Mouse (Mus musculus): ENCODE measurements around the gene Csde1.

The Csde1 gene

DNA sequence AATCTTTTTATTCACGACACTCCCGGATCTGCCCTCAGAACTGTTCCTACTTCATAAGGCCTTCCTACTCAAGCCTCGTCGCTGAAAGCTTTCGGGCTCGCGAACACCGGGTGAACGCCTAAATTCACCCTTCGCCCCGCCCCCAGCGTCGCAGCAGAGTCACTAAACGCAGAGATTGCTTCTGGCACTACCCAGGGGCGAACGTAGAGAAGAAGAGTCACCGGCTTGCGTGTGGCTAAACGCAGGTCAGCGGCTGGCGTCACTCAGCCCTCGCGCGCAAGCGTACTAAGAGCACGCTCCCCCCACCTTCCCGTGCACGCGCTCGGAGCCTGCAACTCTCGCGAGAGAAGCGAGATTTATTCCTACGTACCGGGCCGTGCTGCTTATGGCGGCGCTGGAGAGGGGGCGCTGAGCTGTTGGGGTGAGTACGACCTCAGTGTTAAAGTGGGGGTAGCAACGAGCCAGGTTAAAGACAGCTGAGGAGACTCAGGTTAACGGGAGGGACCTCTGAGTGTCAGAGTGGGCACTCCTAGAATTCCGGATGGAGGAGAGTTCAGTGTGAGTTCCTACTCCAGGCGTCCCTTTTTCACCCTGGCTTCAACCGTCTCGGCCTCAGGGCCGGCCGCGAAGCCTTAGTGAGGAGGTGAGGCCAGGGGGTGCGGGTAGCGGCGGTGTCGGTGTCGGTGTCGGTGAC is at the start of gene Csde1:
Gene Csde1, plus strand, starts transcription at position 178 of the 694 bp plus-strand sequence.
- DNase-seq: peak; percentile 95

DNA sequence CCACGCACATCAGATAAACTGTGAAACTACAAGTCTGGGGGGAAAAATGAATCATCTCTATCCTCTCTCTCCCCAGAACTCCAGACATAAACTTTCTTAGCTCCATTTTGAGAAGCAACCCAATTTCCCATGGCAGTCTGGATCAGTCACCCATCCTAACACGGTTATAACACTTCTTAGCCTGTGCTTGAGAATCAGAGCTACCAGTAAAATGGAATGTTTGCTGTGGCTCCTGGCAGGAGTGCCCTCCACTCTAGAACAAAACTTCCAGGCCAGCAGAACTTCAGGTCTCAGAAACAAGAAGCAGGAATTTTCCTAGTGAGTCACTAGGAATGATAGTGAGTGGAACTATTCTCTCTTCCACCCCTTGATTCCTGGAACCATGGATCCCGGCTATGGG is 49.7 kb upstream of the Csde1 start:
- DNase-seq: no peak

DNA sequence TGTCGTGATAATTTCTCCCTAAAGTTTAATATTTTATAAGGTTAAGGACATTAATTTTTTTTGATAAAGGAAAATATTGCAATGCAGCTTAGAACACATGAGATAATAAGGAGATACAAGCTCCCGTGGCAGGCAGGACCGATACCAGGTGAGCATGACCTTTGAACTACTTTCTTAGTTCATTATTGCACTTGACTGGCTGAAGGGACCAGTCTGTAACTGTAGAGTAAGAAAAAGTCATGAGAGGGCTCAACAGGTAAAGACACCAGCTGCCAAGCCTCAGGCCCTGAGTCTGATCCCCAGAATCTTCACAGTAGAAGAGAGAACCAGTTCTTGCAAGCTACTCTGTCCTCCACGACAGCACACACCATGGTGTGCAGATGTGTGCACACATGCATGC is 43.3 kb upstream of the Csde1 start:
- DNase-seq: no peak

DNA sequence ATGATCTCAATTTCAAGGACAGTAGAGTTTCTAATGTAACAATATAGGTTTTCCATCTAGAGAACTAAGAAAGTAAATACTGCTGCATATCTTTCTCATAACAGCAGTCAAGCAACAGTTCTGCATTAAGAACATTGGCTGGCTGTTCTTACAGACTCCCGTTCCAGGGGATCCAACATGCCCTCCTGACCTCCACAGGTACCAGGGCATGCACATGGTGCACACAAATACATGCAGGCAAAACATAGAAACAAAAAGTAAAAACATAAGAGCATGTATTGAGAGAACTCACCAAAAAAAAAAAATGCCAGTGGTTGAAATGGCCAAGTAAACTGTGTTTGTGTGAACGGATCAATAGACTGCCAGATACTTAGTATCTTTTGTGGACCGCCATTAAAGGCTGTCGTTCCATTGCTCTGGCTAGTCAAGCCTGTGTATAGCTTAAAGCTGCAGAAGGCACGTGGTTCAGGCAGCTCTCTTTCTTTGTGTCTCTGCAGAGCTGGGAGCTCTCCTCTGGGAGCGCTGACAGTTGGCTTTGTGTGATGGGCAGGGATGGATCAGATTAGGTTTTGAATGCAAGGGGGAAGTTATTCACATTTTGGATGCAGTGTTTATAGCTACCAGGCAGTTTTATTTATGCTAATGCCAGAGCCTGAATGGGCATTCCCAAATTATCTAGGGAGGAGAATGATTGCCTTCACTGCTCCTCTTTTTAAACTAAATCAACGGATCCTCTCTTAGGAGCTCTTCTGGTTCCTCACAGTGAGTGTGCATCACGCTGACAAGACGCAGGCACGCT is 40.5 kb upstream of the Csde1 start:
- no peak for DNase-seq

DNA sequence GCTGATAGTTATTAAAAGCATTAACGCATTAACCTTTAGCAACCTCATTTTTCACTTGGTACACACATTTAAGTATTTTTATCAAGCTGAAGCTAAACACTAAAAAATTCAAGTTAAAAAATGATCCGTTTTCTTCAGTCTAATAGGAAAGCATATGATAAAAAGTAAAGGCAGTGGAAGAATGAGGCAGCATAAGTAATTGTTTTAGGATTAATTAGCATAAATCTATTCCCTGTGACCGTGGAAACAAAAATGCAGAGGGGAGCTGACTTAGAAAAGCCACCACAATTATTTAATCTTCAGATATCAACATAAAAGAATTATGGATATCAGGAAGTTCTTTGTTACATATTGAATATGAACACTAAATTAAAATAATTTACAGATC is 39.9 kb upstream of the Csde1 start:
- DNase-seq: no peak

DNA sequence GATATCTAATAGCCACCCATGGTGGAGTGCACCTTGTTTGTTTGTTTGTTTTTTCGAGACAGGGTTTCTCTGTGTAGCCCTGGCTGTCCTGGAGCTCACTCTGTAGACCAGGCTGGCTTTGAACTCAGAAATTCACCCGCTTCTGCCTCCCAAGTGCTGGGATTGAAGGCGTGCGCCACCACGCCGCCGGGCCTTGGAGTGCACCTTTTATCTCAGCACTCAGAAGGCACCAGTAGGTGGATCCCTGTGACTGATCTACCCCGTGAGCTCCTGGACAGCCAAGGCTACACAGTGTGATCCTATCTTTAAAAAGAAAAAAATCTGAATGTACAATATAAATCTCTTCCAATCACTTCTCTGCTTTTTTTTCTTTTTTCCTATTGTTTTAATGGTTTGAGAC is 29.2 kb upstream of the Csde1 start:
- no peak for DNase-seq

DNA sequence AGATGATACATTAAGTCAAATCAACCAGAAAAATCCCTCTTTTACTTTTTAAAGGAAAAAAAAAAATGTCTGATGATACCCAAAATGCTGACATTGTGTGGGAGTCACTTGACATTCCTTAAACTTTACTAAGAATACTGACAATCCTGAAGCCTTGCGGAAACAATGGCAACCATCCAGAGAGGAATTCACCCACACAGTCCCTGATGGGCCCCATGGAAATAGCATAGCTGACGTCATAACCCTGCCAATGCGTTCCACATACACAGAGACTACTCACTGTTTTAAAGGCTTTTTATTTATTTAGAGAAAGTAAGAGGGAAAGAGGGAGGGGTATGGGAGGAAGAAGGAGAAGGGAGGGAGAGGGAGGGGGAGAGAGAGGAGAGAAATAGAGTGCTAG is 27.3 kb upstream of the Csde1 start:
- no peak for DNase-seq

DNA sequence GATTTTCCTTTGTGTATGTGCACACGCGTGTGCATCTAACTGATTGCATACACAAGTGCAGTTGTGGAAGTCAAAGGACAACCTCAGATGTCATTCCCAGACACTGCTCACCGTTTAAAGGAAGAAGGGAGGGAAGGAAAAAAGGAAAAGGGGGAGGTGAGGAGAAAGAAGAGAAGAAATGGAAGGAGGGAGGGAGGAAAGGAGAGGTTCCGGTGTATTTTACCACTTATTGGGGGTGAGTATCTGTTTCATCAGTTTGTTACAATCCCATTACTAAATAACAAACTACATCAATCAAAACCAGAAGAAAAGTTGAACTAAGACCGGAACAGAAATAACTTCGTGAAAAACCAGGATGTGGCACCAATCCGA is 25.0 kb upstream of the Csde1 start:
- no peak for DNase-seq

DNA sequence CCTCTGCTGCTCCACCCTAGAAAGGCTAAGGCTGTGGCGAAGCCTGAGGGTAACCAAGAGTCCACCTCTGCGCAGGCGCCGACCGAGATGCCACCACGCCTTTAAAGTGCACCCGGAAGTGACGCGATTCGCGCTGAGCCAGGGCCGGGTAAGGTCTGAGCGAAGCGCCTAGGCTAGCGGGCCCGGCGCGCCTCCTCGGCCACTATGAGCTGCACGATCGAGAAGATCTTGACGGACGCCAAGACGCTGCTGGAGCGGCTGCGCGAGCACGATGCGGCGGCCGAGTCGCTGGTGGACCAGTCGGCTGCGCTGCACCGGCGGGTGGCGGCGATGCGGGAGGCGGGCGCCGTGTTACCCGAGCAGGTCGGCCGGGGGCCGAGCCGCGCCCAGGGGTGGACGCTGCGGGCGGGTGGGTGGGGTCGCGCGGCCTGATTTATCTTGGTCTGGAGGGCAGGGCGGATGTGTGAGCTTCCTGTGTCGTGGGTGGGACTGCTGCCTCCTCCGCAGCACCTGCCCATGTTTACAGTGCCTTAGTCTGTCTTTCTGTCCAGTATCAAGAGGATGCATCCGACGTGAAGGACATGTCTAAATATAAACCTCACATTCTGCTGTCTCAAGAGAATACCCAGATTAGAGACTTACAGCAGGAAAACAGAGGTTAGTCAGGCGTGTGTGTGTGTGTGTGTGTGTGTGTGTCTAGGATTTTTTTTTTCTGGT is 24.5 kb upstream of the Csde1 start, which contains the start of gene Sike1:
Gene Sike1, plus strand, starts transcription at position 104 of the 717 bp plus-strand sequence.
- DNase-seq: peak; percentile 94 to 97

DNA sequence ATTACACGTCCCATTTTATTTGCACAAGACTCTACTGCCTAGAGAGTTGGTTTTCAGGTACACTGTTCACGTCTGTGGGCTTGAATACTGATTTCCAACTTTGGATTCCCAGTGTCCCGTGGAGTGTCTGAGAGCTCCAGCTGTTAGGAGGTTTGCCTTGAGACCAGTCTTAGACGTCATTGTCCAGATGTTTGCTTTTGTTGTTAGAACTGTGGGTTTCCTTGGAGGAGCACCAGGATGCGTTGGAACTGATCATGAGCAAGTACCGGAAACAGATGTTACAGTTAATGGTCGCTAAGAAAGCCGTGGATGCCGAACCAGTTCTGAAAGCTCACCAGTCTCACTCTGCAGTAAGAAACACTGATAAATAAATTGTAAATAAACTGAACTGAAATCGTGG is 23.2 kb upstream of the Csde1 start:
- DNase-seq: no peak

DNA sequence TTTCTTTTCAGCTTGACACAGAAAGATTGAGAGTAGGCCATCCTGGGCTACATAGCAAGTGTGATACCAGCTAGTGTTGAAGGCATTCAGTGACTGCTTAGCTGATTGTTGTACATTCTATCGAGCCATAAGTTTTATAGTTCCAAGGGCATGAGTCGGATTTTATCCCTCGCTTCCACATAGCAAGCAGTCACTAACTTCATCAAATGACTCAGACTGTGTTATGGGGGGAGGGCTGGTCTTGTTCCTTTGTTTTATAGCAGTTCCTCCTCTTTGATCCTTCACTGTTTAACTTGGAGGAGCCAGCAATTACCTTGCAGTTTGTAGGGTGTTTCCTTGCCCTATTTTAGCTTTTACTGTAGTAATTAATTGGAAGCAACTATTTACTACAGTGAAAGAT is 22.6 kb upstream of the Csde1 start:
- DNase-seq: no peak

DNA sequence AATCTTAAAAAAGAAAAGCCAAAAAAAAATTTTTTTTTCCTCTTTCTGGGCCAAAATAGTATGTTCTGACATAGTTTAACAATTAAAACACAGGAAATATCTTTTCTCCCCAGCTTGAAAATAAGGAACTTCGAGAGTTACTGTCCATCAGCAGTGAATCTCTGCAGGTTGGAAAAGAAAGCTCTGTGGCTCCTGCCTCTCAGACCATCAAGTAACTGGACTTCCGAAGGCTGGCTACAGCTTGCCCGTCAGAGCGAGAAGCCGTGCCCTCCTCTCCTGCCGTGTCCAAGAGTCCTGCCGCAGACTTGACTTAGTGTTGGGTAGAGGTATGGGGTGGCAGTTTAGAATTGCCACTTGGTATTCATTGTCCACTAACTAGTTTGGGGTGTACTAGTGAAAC is 18.6 kb upstream of the Csde1 start:
- DNase-seq: no peak

DNA sequence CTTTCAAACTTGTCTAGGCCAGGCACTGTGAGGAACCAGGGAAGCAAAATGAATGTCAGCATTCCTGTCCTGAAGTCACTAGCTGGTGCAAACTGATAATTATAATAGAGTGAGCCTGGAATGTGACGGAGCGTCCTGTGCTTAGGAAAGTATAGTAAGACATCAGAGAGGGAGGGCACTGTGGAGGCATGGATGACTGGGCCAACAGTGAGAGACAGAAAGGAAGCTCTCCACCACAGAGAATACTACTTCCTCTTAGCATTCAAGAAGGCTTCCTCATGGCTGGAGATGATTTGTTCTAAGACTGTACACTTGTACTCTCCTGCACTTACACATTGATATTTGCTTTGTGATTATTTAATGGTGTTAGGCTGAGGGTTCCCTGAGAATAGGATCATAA is 2.9 kb upstream of the Csde1 start:
- DNase-seq: peak; percentile 14 to 31

DNA sequence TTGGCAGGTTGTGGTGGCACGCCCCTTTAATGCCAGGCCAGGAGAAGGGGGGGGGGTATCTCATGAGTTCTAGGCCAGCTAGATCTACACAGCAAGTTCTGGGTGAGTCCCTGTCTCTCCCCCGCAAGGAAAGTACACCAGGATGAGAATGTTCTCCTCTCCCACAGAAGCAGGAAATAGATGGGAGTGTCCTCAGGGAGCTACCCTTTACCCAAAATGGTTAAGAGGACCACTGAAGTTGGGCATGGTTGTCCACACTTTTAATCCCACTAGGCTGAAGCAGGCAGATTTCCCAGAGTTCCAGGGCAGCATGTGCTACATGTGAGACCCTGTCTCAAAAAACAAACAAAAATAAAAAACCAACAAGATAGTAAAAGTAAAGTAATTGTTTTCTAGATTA is 764 bp upstream of the Csde1 start:
- DNase-seq: no peak

DNA sequence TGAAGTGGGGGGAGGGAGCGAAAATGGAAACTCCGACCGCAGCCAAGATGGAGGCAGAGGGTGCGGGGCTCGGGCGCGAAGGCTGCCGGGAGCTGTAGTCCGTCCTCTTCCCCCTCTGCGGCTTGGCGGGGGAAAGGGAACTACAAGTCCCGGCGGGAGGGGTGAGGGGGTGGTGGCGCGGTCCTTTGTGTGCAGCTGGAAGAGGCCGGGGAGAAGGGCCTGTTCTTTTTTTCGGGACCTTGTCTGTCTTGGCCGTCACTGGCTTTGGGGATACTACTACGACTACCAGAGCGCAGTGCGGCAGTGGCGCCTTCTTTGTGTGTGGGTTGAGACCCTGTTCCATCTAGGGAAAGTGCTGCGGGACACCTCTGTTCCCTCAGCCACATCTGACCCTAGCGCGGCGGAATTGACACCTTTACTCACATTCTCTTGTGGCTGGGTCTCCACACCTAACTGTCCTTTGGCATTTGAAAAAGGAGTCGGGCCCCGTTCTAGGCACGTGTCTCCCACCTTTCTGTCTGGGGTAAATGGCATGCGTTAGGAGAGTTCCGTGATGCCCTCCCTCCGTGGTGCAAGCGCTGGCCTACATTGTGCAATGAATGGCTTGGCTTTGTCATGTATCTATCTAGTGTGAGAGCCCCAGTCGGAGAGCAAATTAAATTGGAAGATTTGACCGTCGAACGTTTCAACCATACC is 865 bp downstream of the Csde1 start:
- DNase-seq: peak; percentile 83 to 84

DNA sequence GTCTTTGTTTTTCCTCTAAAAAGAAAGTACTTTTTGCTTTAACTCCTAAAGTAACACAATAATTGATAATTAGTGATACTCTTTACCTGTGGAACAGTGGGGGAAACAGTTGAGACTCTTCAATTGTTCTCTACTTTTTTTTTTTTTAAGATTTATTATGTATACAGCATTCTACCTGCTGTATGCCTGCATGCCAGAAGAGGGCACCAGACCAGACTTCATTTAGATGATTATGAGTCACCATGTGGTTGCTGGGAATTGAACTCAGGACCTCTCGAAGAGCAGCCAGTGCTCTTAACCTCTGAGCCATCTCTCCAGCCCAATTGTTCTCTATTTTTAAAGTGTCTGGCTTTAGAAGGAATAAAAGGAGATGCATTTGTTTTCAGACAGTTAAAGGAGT is 5.9 kb downstream of the Csde1 start:
- DNase-seq: no peak

DNA sequence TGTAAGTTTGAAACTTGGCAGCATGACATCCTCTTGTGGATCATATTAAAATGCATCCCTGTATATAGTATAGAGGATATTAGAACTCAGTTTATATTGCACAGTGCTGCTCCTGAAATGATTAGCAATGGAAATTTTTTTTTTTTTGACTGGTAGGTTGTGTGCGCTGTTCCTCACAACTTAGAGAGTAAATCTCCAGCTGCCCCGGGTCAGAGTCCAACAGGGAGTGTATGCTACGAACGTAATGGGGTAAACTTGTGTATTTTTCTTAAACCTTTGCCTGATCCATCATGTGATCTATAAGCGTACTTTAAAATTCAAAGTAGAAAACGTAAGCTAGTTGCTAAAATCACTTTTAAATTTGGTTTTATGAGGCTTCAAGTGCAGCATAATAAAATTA is 20.1 kb downstream of the Csde1 start:
- DNase-seq: no peak

DNA sequence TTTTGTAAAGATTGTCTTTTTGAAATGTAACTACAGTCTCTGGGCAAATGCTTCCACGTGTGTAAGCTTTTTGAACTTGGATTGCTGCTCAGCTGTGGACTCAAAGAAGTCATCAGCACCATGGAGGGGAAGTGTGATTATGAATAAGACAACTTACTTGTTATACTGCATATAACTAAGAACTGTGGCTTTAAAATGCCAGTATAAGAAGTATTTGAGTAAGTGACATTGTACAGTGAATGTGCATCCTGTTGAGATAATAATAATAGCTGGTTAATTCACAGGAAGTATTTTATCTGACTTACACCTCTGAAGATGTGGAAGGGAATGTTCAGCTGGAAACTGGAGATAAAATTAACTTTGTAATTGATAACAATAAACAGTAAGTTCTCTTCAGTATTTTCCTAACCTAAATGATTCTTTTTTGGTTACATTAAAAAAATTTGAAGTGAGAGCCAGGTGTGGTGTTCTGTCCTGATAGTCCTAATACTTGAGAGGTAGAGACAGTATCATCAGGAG is 20.7 kb downstream of the Csde1 start:
- no peak for DNase-seq

DNA sequence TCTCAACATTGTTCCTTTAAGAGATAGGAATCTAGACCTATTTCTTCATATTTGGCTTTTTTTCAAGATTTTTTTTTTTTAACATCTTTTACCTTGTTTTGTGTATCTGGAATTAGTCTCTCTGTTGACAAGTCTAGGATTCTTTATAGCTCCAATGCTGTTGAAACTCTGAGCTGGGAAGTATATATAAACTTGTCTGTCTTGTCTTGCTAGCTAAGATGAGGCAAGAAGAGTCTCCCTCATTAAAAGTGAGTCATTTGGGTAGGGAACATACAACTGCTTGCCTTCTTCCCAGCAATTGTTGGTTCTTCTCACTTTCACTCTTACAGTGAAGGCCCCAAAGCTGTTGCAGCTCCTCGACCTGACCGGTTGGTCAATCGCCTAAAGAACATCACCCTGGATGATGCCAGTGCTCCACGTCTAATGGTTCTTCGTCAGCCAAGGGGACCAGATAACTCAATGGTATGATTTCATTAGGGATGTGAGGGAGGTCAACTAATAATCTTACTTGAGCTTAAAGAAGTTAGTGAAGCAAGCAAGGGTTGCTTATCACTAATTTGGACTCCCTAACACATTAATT is 35.9 kb downstream of the Csde1 start:
- no peak for DNase-seq

DNA sequence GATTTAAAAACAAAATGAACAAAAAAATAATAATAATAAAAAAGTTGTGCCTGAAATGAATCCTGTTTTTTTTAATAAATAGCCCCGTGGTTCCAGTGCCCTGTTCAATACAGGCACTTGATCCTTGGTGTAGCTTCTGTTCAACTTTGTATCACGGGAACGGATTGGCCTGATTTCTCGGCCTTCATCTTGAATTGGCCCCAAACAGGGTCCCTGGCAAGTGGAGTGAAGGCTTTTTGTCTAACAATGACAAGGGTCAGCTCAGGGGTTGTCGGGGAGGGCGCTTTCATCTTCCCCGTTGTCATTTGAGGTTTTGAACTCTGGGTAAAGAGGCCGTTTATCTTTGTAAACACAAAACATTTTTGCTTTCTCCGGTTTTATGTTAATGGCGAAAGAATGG is 37.5 kb downstream of the Csde1 start:
- peak in 1 of 2 experiments; percentile 6 for DNase-seq

DNA sequence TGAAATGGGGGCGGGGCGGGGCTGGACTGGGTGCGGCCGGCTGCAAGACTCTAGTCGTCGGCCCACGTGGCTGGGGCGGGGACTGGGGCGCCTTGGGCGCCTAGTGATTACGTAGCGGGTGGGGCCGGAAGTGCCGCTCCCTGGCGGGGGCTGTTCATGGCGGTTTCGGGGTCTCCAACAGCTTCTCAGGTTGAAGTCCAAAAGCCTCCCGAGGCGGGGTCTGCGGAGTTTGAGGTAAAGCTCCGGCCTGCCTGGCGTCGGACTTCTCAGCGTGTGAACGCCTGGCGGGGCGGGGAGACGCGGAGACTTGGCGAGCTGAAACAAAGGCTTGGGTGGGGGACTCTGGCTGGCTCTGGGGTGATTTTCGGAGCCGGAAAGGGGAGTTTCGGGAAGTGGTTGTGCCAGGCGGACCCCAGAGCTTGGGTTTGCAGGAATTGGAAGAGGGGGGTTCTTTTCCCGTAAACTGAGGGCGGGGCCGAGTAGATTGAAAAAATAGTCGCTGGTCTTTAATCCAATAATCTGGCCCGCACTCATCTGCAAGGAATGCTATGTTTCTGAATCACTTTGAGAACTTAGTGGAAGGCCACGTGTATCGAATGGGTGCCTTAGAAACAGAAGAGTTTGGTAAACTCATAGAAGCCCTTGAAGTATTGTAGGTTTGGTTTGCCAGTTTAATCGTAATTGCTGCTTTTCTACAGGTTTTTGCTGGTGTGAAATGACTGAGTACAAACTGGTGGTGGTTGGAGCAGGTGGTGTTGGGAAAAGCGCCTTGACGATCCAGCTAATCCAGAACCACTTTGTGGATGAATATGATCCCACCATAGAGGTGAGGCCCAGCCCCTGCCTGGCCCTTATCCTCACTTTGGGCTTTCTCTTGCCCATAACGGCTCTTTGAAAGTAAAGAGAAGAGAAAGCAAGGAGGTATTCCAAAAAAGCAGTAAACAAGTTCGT is 38.3 kb downstream of the Csde1 start, which contains the start of gene Nras:
Gene Nras, plus strand, starts transcription at position 79 of the 951 bp plus-strand sequence.
- peak; percentile 87 to 94 for DNase-seq
